Mouse (Mus musculus): ENCODE results near the gene Bod1l. TPM values are rescaled to one million over a fixed set of nuclear protein-coding genes. Genes with fewer than 3 reads are reported as not detected.

Bod1l gene
- total RNA-seq, 2 experiments from 2014 or later: 16.7 to 19.6 TPM

- intact Hi-C loops (cut with DNase I): no loop called here
- no peak for DNase-seq
Observed at GRCm38 (mm10) chr5:41761509-41762140, 82.5 kb downstream of the Bod1l start.

DNA sequence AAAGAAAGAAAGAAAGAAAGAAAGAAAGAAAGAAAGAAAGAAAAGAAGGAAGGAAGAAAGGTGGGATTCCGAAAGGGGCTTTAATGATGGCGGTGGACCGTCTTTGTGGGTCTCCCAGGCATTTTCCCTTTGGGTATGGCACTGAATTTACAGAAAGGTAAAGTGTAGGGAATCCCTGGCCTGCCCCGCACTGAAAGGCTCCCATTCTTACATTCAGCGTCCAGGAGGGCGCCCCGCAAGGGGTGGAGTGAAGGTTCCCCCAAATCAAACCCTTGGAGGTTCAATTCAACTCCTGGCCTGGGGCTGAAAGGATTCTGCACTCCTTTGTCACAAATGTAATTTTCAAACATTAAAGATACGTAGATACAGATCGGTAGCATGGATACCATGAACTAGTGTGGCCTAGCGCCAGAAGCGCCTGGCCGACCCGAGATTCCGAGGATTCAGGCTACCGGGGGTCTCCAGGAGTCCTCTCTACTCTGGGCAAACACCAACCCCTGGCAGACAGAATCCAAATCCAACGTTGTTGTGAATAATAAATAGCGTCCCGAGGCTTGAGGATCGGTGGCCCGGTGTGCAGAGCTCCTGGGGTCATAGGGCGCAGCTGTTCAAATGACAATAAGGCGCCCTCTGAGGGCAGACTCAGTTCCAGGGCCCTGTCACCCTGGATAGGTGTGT is 83.1 kb downstream of the Bod1l start:
- intact Hi-C loops (cut with DNase I): no loop called here

DNA sequence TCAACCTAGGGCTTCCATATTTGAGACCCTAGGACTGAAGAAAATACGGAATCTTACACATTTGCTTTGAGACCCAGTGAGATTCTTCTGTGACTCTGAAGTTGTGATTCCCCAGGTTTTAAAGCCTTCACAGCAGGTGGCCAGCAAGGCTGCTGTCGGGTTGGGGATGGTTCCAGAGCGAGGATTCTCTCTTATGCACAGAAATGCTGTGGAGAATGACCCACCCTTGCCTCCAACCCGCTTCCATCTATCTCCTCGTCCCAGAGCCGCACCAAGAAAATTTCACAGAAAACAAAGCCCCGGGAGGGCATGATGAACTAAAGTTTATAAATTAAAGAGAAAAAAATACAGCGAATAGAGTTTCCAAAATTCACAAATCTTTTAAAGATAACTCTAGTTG is 84.0 kb downstream of the Bod1l start:
- DNase-seq: no peak
- intact Hi-C loops (cut with DNase I): no loop called here

More for the DNA sequence above, 83.1 kb downstream of the Bod1l start:
- DNase-seq: no peak

DNA sequence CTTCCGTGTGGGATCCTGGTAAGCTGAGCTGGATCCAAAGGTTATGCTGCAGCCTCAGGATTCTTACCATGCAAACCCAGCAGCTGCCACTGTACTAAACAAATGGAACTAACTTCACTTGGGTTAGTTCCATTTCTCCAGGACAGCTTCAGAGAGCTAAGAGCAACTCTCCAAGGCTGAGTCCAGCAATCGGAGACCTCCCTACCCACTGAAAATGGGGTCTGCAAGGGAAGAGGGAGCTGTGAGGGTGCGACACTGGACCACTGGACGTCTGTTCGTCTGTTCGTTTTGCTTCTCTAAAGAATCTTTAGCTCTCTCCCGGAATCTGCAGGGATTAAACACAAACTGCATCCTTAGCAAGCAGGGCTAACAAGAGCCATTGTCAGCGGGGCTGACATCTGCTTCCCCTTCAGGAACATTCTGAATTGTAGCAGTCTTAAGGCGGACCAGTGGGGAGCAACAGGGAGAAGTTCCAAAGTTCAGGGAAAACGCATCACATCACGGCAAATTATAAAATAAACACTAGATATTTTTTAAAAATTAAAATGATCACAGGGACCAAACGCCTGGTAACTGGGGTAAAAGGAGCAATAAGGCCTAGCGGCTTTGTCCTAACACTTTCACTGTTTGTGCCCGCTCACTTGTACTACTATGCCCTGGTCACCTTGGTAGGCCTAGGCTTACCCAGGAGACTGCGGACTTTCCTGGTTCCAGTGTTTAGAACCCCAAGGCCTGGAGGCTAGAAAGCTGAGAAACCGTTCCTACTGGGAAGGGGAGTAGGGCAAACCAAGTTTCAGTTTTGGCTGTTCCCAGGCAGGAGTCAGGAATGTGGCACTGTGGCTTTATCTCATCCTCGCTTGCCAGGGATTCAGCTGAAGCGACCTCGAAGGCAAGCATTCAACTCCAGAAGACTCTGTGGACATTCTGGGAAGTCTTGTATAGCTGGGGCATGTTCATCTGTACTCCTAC is 85.2 kb downstream of the Bod1l start:
- intact Hi-C loops (cut with DNase I): no loop called here
- DNase-seq: no peak

DNA sequence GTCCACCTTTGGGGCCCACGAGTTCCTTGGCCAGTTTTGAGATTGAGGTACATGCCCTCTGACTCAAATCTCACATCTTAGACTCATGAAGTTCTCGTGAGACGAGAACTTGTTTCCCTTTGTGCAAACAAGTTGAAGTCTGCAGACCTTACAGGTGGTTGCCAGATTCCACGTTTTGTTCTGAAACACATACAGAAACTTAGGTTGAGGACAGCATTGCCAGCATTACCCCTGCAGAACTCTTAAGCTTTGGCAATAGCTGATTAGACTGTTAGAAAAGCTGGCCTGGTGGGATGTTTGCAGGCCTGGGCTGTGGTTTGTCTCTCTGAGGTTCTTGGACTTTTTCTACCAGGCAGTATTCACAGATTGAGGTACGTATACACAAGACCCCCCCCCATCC is 86.8 kb downstream of the Bod1l start:
- intact Hi-C loops (cut with DNase I): no loop called here
- DNase-seq: no peak

- intact Hi-C loops (cut with DNase I): no loop called here
- no peak for DNase-seq
Observed at GRCm38 (mm10) chr5:41756396-41756795, 87.7 kb downstream of the Bod1l start.

DNA sequence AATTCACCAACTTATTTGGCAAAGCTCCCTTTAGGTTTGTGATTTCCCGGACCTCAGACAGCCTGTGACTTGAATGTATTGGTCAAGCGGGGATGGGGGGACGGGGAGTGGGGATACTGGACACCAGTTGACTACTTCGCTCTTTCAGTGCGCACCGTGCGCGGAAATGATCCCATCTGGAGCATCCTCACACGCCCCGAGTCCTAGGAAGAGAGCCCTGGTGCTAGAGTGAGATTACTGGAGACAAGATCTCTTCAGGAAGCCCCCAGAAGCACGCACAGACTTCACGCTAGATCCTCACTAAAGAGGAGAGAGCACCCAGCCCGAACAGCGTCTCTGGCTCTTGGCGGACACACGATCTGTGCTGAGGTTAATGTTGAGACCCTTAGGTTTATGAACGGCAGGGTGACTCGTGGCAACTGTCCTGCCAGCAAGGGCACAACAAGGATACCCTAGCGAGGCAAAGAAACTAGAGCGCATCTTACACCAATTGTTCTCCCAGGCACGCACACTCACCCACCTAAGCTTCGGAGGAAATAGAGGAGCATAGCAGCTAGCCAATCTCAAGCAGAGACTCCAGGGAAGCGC is 88.6 kb downstream of the Bod1l start:
- intact Hi-C loops (cut with DNase I): no loop called here
- DNase-seq: no peak

- intact Hi-C loops (cut with DNase I): no loop called here
Observed at GRCm38 (mm10) chr5:41754836-41755235, 89.3 kb downstream of the Bod1l start.

DNA sequence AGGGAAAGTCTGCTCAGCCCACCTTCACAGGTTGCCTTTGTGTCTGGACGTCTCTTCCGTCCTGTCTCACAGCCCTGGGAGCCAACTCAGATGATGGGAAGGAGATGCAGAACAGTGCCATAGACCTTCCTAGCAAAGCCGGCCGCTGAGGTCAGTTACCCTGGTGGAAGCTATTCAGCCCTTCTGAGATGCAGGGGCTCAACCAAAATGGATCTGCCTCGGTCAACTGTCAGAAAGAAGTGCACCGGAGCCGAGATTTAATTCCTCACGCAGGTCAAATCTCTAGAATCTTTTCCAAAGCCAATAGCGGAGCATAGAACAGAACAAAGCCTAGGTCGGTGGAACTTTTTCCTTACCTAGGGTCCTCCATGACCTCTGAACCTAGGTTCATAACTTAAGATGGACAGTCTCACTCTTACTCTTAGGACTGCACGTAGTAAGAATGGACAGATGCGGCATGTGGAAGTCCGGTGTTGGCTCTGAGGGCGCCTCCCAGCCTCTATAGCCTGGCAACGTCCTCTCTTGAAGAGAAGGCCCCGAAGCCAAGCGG is 89.8 kb downstream of the Bod1l start:
- intact Hi-C loops (cut with DNase I): no loop called here
- no peak for DNase-seq

More at GRCm38 (mm10) chr5:41754836-41755235, 89.3 kb downstream of the Bod1l start:
- no peak for DNase-seq

GRCm38 (mm10) chr5:41752721-41753120 is 91.4 kb downstream of the Bod1l start:
- no peak for DNase-seq
- intact Hi-C loops (cut with DNase I): no loop called here

DNA sequence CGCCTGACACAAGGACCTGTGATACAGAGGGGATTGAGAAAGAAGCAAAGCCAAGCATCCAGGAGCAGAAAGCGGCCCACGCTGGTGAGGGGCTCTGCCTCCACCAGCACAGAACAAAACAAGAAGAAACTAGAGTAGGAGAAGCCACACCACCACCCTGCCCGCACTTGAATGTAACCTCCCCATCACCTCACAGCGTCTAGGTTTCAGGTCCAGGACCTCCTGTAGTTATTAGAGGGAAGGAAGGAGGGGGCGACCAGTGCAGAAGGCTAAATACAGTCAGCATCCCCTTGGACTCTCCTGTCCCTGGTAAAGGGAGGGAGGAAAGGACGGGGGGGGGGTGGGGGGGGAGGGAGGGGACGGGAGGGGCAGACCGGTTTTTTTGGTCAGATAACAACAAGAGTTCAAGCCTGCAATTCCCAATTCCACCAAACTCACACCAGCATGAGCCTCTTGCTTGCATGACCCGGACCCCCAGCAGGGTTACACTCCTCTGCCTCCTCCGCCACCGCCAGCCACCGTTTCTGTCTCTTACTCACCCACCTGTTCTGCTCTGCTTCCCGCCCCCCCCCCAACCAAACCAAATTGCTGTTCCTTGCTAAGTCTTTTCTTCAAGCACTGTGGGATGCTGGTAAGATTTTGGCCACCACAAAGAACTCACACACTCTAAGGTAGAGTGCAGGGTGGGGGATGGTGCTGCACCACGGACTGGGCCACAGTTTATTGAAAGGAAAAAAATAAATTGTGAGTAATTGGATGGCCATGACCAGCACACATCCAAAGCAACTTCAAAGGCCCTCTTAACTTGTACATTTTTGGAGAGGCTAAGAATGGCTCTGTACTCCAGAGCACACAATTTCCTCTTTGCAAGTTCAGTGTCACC is 99.0 kb downstream of the Bod1l start:
- intact Hi-C loops (cut with DNase I): no loop called here
- no peak for DNase-seq

DNA sequence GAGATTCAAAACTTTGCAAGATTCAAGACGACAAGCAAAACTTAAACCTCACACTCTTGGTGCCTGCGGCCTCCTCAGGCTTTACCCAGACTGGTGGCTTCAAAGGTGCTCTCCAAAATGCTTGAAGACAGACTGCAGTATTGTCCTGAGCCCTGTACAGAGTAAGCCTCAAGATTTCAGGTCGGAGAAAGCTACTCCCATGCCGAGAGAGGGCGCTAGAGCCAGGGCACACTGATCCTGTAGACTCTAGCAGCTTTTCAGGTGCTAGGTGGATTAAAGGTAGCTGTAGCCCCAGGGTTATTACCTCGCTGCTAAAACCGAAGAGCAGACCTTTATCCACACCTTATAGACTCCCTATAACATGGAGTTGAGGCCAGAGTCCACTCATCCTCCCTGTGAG is 99.9 kb downstream of the Bod1l start:
- DNase-seq: no peak
- intact Hi-C loops (cut with DNase I): no loop called here

DNA sequence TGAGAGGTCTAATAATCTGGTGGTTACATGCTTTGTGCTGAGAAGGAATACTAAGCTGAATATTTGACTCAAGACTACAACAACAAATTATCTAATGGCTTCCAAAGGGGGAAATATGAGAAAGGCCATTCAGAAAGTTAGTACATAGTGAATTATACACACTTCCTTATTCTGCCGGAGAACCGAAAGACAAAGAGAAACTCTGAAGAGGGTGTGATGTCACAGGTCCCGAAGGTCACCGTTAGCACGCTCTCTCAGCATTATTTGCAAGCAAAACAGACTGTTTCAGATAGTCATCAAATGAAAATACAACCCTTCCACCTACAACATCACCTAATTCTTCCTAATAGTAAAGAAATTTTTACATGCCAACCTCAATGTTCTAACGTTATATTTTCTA is 105.3 kb downstream of the Bod1l start:
- no peak for DNase-seq
- intact Hi-C loops (cut with DNase I): no loop called here

Small RNAs within 50 kb of the gene (microRNA-seq; reads per million reads assigned to microRNA genes)
- 0 reads per million in 2 experiments for gene Mir6414

Other genes starting within 250 kb of the Bod1l start
- gene Rab28, start 136.2 kb downstream of the Bod1l start, total RNA-seq (2021): 10 to 100 TPM; 56.4 to 59.5 TPM
- gene Nkx3-2, start 79.8 kb downstream of the Bod1l start, total RNA-seq (2021): not detected
- gene Gm16223, start 223.6 kb upstream of the Bod1l start, total RNA-seq (2021): not detected